Mouse (Mus musculus): ENCODE results near the gene Slc12a3.

Gene Slc12a3

GRCm38 (mm10) chr8:94333345-94333744 is 4.3 kb downstream of the Slc12a3 start:
- DNase-seq, result peak; percentile 56

- DNase-seq, result no peak
Measured at GRCm38 (mm10) chr8:94337559-94337958, 8.6 kb downstream of the Slc12a3 start.

- DNase-seq, result no peak
Measured at GRCm38 (mm10) chr8:94340796-94341195, 11.8 kb downstream of the Slc12a3 start.

GRCm38 (mm10) chr8:94342691-94343090 is 13.7 kb downstream of the Slc12a3 start:
- no peak for DNase-seq

GRCm38 (mm10) chr8:94343290-94343689 is 14.3 kb downstream of the Slc12a3 start:
- DNase-seq, result peak; percentile 84

GRCm38 (mm10) chr8:94343778-94344320 is 14.8 kb downstream of the Slc12a3 start:
- no peak for DNase-seq

GRCm38 (mm10) chr8:94345657-94346056 is 16.7 kb downstream of the Slc12a3 start:
- no peak for DNase-seq

GRCm38 (mm10) chr8:94346264-94346663 is 17.3 kb downstream of the Slc12a3 start:
- no peak for DNase-seq

GRCm38 (mm10) chr8:94348425-94348824 is 19.4 kb downstream of the Slc12a3 start:
- DNase-seq, result no peak

GRCm38 (mm10) chr8:94354069-94354531 is 25.1 kb downstream of the Slc12a3 start:
- DNase-seq, result peak; percentile 77

GRCm38 (mm10) chr8:94354571-94354970 is 25.6 kb downstream of the Slc12a3 start:
- DNase-seq, result peak; percentile 68

GRCm38 (mm10) chr8:94357220-94357619 is 28.2 kb downstream of the Slc12a3 start:
- no peak for DNase-seq

GRCm38 (mm10) chr8:94358541-94358940 is 29.5 kb downstream of the Slc12a3 start:
- peak; percentile 95 for DNase-seq

GRCm38 (mm10) chr8:94361774-94362431 is 32.9 kb downstream of the Slc12a3 start:
- no peak for DNase-seq

GRCm38 (mm10) chr8:94362607-94363239 is 33.7 kb downstream of the Slc12a3 start:
- DNase-seq, result peak; percentile 71

GRCm38 (mm10) chr8:94363288-94363688 is 34.3 kb downstream of the Slc12a3 start:
- DNase-seq, result peak; percentile 88

- DNase-seq, result peak; percentile 91
Measured at GRCm38 (mm10) chr8:94363906-94364305, 34.9 kb downstream of the Slc12a3 start.

GRCm38 (mm10) chr8:94364686-94365312 is 35.8 kb downstream of the Slc12a3 start:
- DNase-seq, result no peak

GRCm38 (mm10) chr8:94365410-94365981 is 36.5 kb downstream of the Slc12a3 start:
- DNase-seq, result peak; percentile 58

GRCm38 (mm10) chr8:94370839-94371238 is 41.8 kb downstream of the Slc12a3 start:
- no peak for DNase-seq

GRCm38 (mm10) chr8:94372955-94373599 is 44.1 kb downstream of the Slc12a3 start:
- no peak for DNase-seq

GRCm38 (mm10) chr8:94375551-94375991 is 46.6 kb downstream of the Slc12a3 start:
- no peak for DNase-seq

GRCm38 (mm10) chr8:94376176-94376575 is 47.2 kb downstream of the Slc12a3 start:
- no peak for DNase-seq
